Mouse (Mus musculus) neural tube, embryonic 14.5 days (tissue): ENCODE results near the gene Tubgcp2. TPM values are rescaled to one million over a fixed set of nuclear protein-coding genes. Genes with fewer than 3 reads are reported as not detected.

Source experiments
- ATAC-seq: fragments of 200-750 bp; cut with Nextera tagmentation; 2 replicates; pipeline ENCODE4 v1.8.0; 2017; ENCODE audit warnings: low read depth, mild to moderate bottlenecking, moderate TSS enrichment, moderate library complexity
- H3K27ac ChIP-seq: fragments of 300-500 bp; sonication (generic); 2 replicates; pipeline ENCODE4 v1.5.1; 2014; ENCODE audit warnings: low read depth, mild to moderate bottlenecking, control low read depth, low read length, moderate library complexity, mixed read lengths
- H3K27me3 ChIP-seq: fragments of 300-500 bp; sonication (generic); 2 replicates; pipeline ENCODE4 v1.6.1; 2014; ENCODE audit warnings: low read length; ENCODE audit not compliant: control insufficient read depth, insufficient read depth
- H3K36me3 ChIP-seq: fragments of 300-500 bp; sonication (generic); 2 replicates; pipeline ENCODE4 v1.6.1; 2014; ENCODE audit warnings: low read length, mixed read lengths; ENCODE audit not compliant: control insufficient read depth, insufficient read depth
- H3K4me1 ChIP-seq: fragments of 300-500 bp; sonication (generic); 2 replicates; pipeline ENCODE4 v1.6.1; 2014; ENCODE audit warnings: low read length; ENCODE audit not compliant: control insufficient read depth, insufficient read depth
- H3K4me2 ChIP-seq: fragments of 300-500 bp; sonication (generic); 2 replicates; pipeline ENCODE4 v1.6.1; 2014; ENCODE audit warnings: mild to moderate bottlenecking, low read depth, low read length, control low read depth
- H3K4me3 ChIP-seq: fragments of 300-500 bp; sonication (generic); 2 replicates; pipeline ENCODE4 v1.5.1; 2014; ENCODE audit warnings: low read depth, low read length, control low read depth, mixed read lengths
- H3K9ac ChIP-seq: fragments of 300-500 bp; sonication (generic); replicated peaks from 2 replicates; pipeline ENCODE4 v1.6.1; 2014; ENCODE audit warnings: low read depth, mild to moderate bottlenecking, control low read depth, low read length, mixed read lengths
- H3K9me3 ChIP-seq: fragments of 300-500 bp; sonication (generic); 2 replicates; pipeline ENCODE4 v1.6.1; 2016; ENCODE audit warnings: low read length; ENCODE audit not compliant: control insufficient read depth
- WGBS: fragments of 180-500 bp; shearing (Covaris S2); extraction: QIAGEN DNeasy Blood & Tissue Kit; methylation state at CpG from one replicate; pipeline ENCODE4 v1.1.7; 2014; 5-methylcytosine and 5-hydroxymethylcytosine counted together
- polyA plus RNA-seq: library from polyadenylated mRNA; unstranded; fragments of >200 nt; fragmentation: Nextera tagmentation; extraction: Ambion mirVana; gene quantifications from 2 replicates; pipeline ENCODE4 v1.2.1, GENCODE M21; 2014

The Tubgcp2 gene
- polyA plus RNA-seq, 1 experiment from 2014 or later: 57.1 TPM

GRCm38 (mm10) chr7:139993532-139993931 is 42.9 kb downstream of the Tubgcp2 start:
- ATAC-seq: no peak
- no peak overlapping the region for H3K27ac ChIP-seq
- no peak overlapping the region for H3K4me3 ChIP-seq
- H3K27me3 ChIP-seq: no peaks in the 10 kb centered on the region
- H3K4me2 ChIP-seq: no peak overlapping the region
- H3K36me3 ChIP-seq: peaks cover 18% of the 10 kb centered on the region
- no peaks in the 10 kb centered on the region for H3K4me1 ChIP-seq
- WGBS: 95% methylated on average over 6 of the region's 6 CpGs
- H3K9me3 ChIP-seq: no peaks in the 10 kb centered on the region
- H3K9ac ChIP-seq: no peak overlapping the region

- ATAC-seq: no peak
- H3K36me3 ChIP-seq: peaks cover 10% of the 10 kb centered on the region; the same call in 1 of the 2 replicates
- no peak within 1 kb of the TSS for H3K4me2 ChIP-seq
- no peak within 1 kb of the TSS for H3K27ac ChIP-seq
- H3K9ac ChIP-seq: no peak within 1 kb of the TSS
- H3K4me3 ChIP-seq: no peak within 1 kb of the TSS
- no peaks in the 10 kb centered on the region for H3K27me3 ChIP-seq
- H3K9me3 ChIP-seq: no peaks in the 10 kb centered on the region
- WGBS: 30% methylated on average over 7 of the region's 7 CpGs
- H3K4me1 ChIP-seq: no peaks in the 10 kb centered on the region
These were observed 44.1 kb downstream of the Tubgcp2 start, which contains the start of gene Adam8 for GRCm38 (mm10) chr7:139992406-139992805. Adam8 (minus strand) TSS chr7:139992562.

- WGBS: 72% methylated on average over 8 of the region's 8 CpGs
- no peaks in the 10 kb centered on the region for H3K4me1 ChIP-seq
- H3K9ac ChIP-seq: no peak overlapping the region
- H3K4me2 ChIP-seq: no peak overlapping the region
- H3K27ac ChIP-seq: no peak overlapping the region
- no peaks in the 10 kb centered on the region for H3K36me3 ChIP-seq
- no peaks in the 10 kb centered on the region for H3K9me3 ChIP-seq
- ATAC-seq: no peak
- H3K4me3 ChIP-seq: no peak overlapping the region
- no peaks in the 10 kb centered on the region for H3K27me3 ChIP-seq
These were observed 45.5 kb downstream of the Tubgcp2 start for GRCm38 (mm10) chr7:139990864-139991394.

- no peaks in the 10 kb centered on the region for H3K4me1 ChIP-seq
- no peaks in the 10 kb centered on the region for H3K9me3 ChIP-seq
- 0 out of 2 replicates have a peak, but pooled peaks cover 4% of the 10 kb centered on the region for H3K36me3 ChIP-seq
- no peak overlapping the region for H3K4me3 ChIP-seq
- H3K27ac ChIP-seq: no peak overlapping the region
- no peak overlapping the region for H3K9ac ChIP-seq
- WGBS: 94% methylated on average over 9 of the region's 9 CpGs
- H3K27me3 ChIP-seq: no peaks in the 10 kb centered on the region
- ATAC-seq: no peak
- no peak overlapping the region for H3K4me2 ChIP-seq
These were observed 48.2 kb downstream of the Tubgcp2 start for GRCm38 (mm10) chr7:139988272-139988671.

- Histone ChIP-seq H3K36me3 (0 out of 2 replicates have a peak, but pooled peaks cover 4% of the 10 kb centered on the region), H3K4me2 (no peak overlapping the region), H3K4me1 (no peaks in the 10 kb centered on the region), H3K27me3 (no peaks in the 10 kb centered on the region), H3K9me3 (no peaks in the 10 kb centered on the region), H3K4me3 (no peak overlapping the region), H3K27ac (no peak overlapping the region), H3K9ac (no peak overlapping the region)
- WGBS: 99% methylated on average over 11 of the region's 11 CpGs
- no peak for ATAC-seq
These were observed 52.0 kb downstream of the Tubgcp2 start for GRCm38 (mm10) chr7:139984505-139984904.

- Histone ChIP-seq H3K27ac (no peak overlapping the region), H3K4me2 (no peak overlapping the region), H3K4me1 (peaks cover 8% of the 10 kb centered on the region; the same call in 1 of the 2 replicates), H3K36me3 (0 out of 2 replicates have a peak, but pooled peaks cover 4% of the 10 kb centered on the region), H3K9me3 (no peaks in the 10 kb centered on the region), H3K27me3 (no peaks in the 10 kb centered on the region), H3K9ac (no peak overlapping the region), H3K4me3 (no peak overlapping the region)
- WGBS: 91% methylated on average over 10 of the region's 11 CpGs
- no peak for ATAC-seq
These were observed 54.4 kb downstream of the Tubgcp2 start for GRCm38 (mm10) chr7:139982058-139982457.

- Histone ChIP-seq H3K9me3 (no peaks in the 10 kb centered on the region), H3K9ac (no peak overlapping the region), H3K27me3 (no peaks in the 10 kb centered on the region), H3K4me3 (no peak overlapping the region), H3K27ac (no peak overlapping the region), H3K4me2 (no peak overlapping the region), H3K4me1 (peaks cover 8% of the 10 kb centered on the region; the same call in 1 of the 2 replicates), H3K36me3 (0 out of 2 replicates have a peak, but pooled peaks cover 4% of the 10 kb centered on the region)
- no peak for ATAC-seq
- WGBS: 62% methylated on average over 3 of the region's 3 CpGs
These were observed 55.7 kb downstream of the Tubgcp2 start for GRCm38 (mm10) chr7:139980778-139981177.

- H3K27ac ChIP-seq: no peak overlapping the region
- peaks cover 8% of the 10 kb centered on the region; the same call in 1 of the 2 replicates for H3K4me1 ChIP-seq
- peak; percentile 55 for ATAC-seq
- 40% methylated on average over 13 of the region's 13 CpGs for WGBS
- H3K36me3 ChIP-seq: no peaks in the 10 kb centered on the region
- H3K9ac ChIP-seq: peak overlapping the region; percentile 59; the same call in 1 of the 2 replicates
- H3K27me3 ChIP-seq: no peaks in the 10 kb centered on the region
- peak overlapping the region; percentile 87 for H3K4me2 ChIP-seq
- no peaks in the 10 kb centered on the region for H3K9me3 ChIP-seq
- peak overlapping the region; percentile 48 for H3K4me3 ChIP-seq
These were observed 57.3 kb downstream of the Tubgcp2 start for GRCm38 (mm10) chr7:139979011-139979719.

- Histone ChIP-seq H3K27ac (no peak within 1 kb of the TSS; the same call in 1 of the 2 replicates), H3K9me3 (no peaks in the 10 kb centered on the region), H3K4me1 (peaks cover 8% of the 10 kb centered on the region; the same call in 1 of the 2 replicates), H3K36me3 (no peaks in the 10 kb centered on the region), H3K4me2 (peak within 1 kb of the TSS; percentile 87), H3K4me3 (peak within 1 kb of the TSS; percentile 48), H3K9ac (peak within 1 kb of the TSS; percentile 59), H3K27me3 (no peaks in the 10 kb centered on the region)
- ATAC-seq: peak; percentile 97
- 4% methylated on average over 32 of the region's 32 CpGs for WGBS
These were observed 58.1 kb downstream of the Tubgcp2 start, which contains the start of gene 6430531B16Rik for GRCm38 (mm10) chr7:139978278-139978892. 6430531B16Rik (minus strand) TSS chr7:139978755.
